Mouse (Mus musculus): ENCODE data around the gene Eif4enif1. TPM values are rescaled to one million over a fixed set of nuclear protein-coding genes. Genes with fewer than 3 reads are reported as not detected.
A peak's percentile ranks its signal among the peaks of the same experiment; 100 is the strongest.
"Not testable (repeated sequence)": the region's sequence is repeated elsewhere in the genome, so short reads cannot be mapped to it uniquely, and the experiment has no call there.

The Eif4enif1 gene
- polyA plus RNA-seq (2014; fragmentation: Nextera tagmentation; extraction: Ambion mirVana), result 43.2 and 44.9 TPM in 2 replicates

DNA sequence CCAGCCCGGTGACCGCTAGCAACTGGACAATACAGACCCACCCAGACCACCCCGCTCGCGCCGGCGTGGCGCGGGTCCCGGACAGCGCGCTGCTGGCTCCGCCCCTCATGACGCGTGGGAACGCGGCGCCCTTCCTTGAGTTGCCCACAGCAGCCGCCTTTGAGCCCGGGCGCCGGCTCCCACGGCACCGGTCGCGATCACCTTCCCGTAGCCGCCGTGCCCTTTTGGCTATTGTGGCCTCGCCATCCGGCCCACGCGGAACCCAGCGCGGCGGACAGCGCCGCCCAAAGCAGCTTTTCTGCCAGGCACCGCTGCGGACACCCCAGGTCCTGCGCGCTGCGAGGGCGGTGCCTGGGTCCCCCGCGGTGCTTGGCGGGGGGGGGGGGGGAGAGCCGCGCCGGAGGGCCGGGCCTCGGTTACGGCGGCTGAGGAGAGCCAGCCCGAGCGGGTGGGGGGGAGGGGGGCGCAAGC is at the start of gene Eif4enif1:
Gene Eif4enif1 (plus strand): TSS at position 162 of the 471 bp plus-strand sequence.
- H3K4me1 ChIP-seq (ENCODE audit: control insufficient read depth, insufficient read depth, low read length), result no peaks in the 10 kb centered on the region
- H3K36me3 ChIP-seq (ENCODE audit: control insufficient read depth, insufficient read depth, low read length), result peaks cover 8% of the 10 kb centered on the region
- peak within 1 kb of the TSS; percentile 44 for H3K4me3 ChIP-seq (ENCODE audit: low read depth, low read length)
- peak within 1 kb of the TSS; percentile 44 for H3K4me2 ChIP-seq
- WGBS (ENCODE audit: insufficient replicate concordance), result under 1% methylated on average over 45 of the region's 57 CpGs
- ATAC-seq (replicated peaks; ENCODE audit: insufficient number of reproducible peaks, low FRiP score, low TSS enrichment), result peak; percentile 60
- H3K9me3 ChIP-seq (replicated peaks; ENCODE audit: control insufficient read depth, low read length), result no peaks in the 10 kb centered on the region
- H3K27me3 ChIP-seq (ENCODE audit: control insufficient read depth, insufficient read depth, low read length), result no peaks in the 10 kb centered on the region
- peak within 1 kb of the TSS; percentile 16 for H3K27ac ChIP-seq (ENCODE audit: low read depth, low read length)
- peak within 1 kb of the TSS; percentile 47 for H3K9ac ChIP-seq (ENCODE audit: low read depth, low read length)

- not testable (repeated sequence) for H3K4me2 ChIP-seq; H3K4me1 ChIP-seq (ENCODE audit: control insufficient read depth, insufficient read depth, low read length); H3K4me3 ChIP-seq (ENCODE audit: low read depth, low read length); H3K36me3 ChIP-seq (ENCODE audit: control insufficient read depth, insufficient read depth, low read length); H3K27me3 ChIP-seq (ENCODE audit: control insufficient read depth, insufficient read depth, low read length); H3K27ac ChIP-seq (ENCODE audit: low read depth, low read length); H3K9ac ChIP-seq (ENCODE audit: low read depth, low read length); H3K9me3 ChIP-seq (replicated peaks; ENCODE audit: control insufficient read depth, low read length)
- WGBS (ENCODE audit: insufficient replicate concordance), result 78% methylated on average over 1 of the region's 1 CpGs
- ATAC-seq (replicated peaks; ENCODE audit: insufficient number of reproducible peaks, low FRiP score, low TSS enrichment), result peak; percentile 34
These were observed 48.4 kb upstream of the Eif4enif1 start for GRCm38 (mm10) chr11:3153666-3154397.

GRCm38 (mm10) chr11:3156991-3157390 is 45.2 kb upstream of the Eif4enif1 start:
- 69% methylated on average over 2 of the region's 3 CpGs for WGBS (ENCODE audit: insufficient replicate concordance)
- not testable (repeated sequence) for ATAC-seq (replicated peaks; ENCODE audit: insufficient number of reproducible peaks, low FRiP score, low TSS enrichment)

DNA sequence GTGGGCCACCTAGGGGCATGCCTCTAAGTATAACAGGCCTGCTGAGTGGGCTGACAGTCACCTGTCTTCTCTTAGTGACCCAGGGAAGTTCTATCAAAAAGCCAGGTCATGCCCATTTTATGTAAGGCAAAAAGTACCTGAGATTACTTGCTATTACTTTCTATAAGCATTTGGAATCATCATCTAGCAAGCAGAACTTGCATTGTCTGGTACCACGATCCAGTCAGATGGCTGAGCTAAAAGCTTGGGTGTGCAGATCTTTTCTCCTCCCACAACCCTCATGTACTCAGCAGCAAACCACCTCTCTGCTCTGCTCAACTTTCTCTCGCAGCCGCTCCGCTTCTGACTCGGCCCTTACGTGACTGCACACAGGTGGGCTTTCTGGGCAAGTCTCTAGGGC is 44.2 kb upstream of the Eif4enif1 start:
- H3K4me3 ChIP-seq (ENCODE audit: low read depth, low read length); H3K27me3 ChIP-seq (ENCODE audit: control insufficient read depth, insufficient read depth, low read length); H3K27ac ChIP-seq (ENCODE audit: low read depth, low read length); H3K9me3 ChIP-seq (replicated peaks; ENCODE audit: control insufficient read depth, low read length); H3K4me2 ChIP-seq; H3K9ac ChIP-seq (ENCODE audit: low read depth, low read length); ATAC-seq (replicated peaks; ENCODE audit: insufficient number of reproducible peaks, low FRiP score, low TSS enrichment); H3K36me3 ChIP-seq (ENCODE audit: control insufficient read depth, insufficient read depth, low read length); H3K4me1 ChIP-seq (ENCODE audit: control insufficient read depth, insufficient read depth, low read length): not testable (repeated sequence)
- 89% methylated on average over 6 of the region's 6 CpGs for WGBS (ENCODE audit: insufficient replicate concordance)

More at GRCm38 (mm10) chr11:3156991-3157390, 45.2 kb upstream of the Eif4enif1 start:
- H3K27ac ChIP-seq (ENCODE audit: low read depth, low read length); H3K27me3 ChIP-seq (ENCODE audit: control insufficient read depth, insufficient read depth, low read length); H3K9ac ChIP-seq (ENCODE audit: low read depth, low read length); H3K4me3 ChIP-seq (ENCODE audit: low read depth, low read length); H3K4me2 ChIP-seq; H3K4me1 ChIP-seq (ENCODE audit: control insufficient read depth, insufficient read depth, low read length); H3K9me3 ChIP-seq (replicated peaks; ENCODE audit: control insufficient read depth, low read length); H3K36me3 ChIP-seq (ENCODE audit: control insufficient read depth, insufficient read depth, low read length): not testable (repeated sequence)

DNA sequence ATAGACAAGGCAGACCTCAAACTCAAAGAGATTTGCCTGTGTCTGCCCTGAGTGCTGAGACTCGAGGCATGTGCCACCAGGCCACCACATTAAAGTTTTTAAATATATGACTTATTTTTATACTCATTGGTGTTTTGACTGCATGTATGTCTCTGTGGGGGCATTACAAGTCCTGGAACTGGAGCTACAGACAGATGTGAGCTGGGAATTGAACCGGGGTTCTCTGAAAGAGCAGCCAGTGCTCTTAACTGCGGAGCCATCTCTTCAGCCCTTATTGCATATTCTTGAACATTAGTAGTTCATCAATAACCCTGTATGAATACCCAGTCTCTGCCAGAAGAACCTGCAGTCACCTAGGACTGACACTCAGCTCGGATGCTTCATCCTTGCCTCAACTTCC is 43.4 kb upstream of the Eif4enif1 start:
- ATAC-seq (replicated peaks; ENCODE audit: insufficient number of reproducible peaks, low FRiP score, low TSS enrichment); H3K27ac ChIP-seq (ENCODE audit: low read depth, low read length); H3K36me3 ChIP-seq (ENCODE audit: control insufficient read depth, insufficient read depth, low read length); H3K9ac ChIP-seq (ENCODE audit: low read depth, low read length); H3K27me3 ChIP-seq (ENCODE audit: control insufficient read depth, insufficient read depth, low read length); H3K4me3 ChIP-seq (ENCODE audit: low read depth, low read length); H3K4me1 ChIP-seq (ENCODE audit: control insufficient read depth, insufficient read depth, low read length); H3K4me2 ChIP-seq; H3K9me3 ChIP-seq (replicated peaks; ENCODE audit: control insufficient read depth, low read length): not testable (repeated sequence)
- WGBS (ENCODE audit: insufficient replicate concordance), result 75% methylated on average over 4 of the region's 4 CpGs

DNA sequence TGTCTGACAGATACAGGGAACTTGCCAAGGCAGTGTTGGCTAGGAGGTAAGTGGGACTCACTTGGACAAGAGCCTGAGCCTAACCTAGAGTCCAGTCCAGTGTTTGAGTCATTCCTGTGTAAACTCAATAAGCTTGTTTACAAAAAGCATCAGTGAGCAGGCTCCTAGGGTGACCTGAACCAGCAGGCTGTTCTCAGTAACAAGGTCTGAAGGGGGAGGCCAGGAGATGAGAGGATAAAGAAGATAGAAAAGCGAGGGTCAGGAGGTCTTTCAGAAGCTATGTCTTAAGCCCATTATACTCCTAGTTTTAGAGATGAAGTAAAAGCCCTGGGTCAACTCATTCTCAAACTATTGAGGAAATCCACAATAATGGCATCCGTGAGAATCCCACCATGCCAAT is 40.8 kb upstream of the Eif4enif1 start:
- H3K9ac ChIP-seq (ENCODE audit: low read depth, low read length); H3K4me3 ChIP-seq (ENCODE audit: low read depth, low read length); H3K27me3 ChIP-seq (ENCODE audit: control insufficient read depth, insufficient read depth, low read length); H3K4me1 ChIP-seq (ENCODE audit: control insufficient read depth, insufficient read depth, low read length); H3K4me2 ChIP-seq; H3K9me3 ChIP-seq (replicated peaks; ENCODE audit: control insufficient read depth, low read length); H3K36me3 ChIP-seq (ENCODE audit: control insufficient read depth, insufficient read depth, low read length); H3K27ac ChIP-seq (ENCODE audit: low read depth, low read length); ATAC-seq (replicated peaks; ENCODE audit: insufficient number of reproducible peaks, low FRiP score, low TSS enrichment): not testable (repeated sequence)
- 51% methylated on average over 1 of the region's 2 CpGs for WGBS (ENCODE audit: insufficient replicate concordance)

DNA sequence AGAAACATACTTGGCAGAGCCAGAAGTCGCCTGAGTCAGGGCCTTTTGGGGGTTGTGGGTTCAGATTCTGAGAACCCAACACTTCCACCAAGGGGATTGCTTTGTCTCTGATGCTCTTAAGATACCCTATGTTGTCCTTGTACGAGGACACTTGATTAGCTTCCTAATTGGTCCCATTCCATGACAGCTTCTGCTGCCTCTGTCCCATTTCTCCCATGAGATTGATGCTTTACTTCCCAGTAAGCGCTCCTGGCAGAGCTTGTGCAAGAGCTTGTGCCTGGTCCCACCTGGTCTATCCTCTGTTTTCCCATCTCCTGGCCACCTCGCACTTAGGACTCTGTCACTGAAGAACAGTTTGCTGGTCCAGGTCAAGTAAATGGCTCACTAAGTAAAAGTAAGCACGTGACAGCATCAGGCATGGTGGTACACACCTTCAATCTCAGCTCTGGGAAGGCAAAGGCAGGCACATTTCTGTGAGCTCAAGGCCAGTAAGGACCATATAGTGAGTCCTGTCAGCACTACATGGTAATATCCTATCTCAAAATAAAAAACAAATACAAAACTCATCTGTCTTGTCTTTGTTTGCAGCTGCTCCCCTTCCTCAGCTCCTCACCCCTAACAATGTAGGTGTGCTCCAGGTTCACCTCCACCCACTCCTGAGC is 39.8 kb upstream of the Eif4enif1 start:
- not testable (repeated sequence) for H3K4me3 ChIP-seq (ENCODE audit: low read depth, low read length); H3K4me2 ChIP-seq; H3K27ac ChIP-seq (ENCODE audit: low read depth, low read length); H3K27me3 ChIP-seq (ENCODE audit: control insufficient read depth, insufficient read depth, low read length); H3K4me1 ChIP-seq (ENCODE audit: control insufficient read depth, insufficient read depth, low read length); H3K9me3 ChIP-seq (replicated peaks; ENCODE audit: control insufficient read depth, low read length); H3K9ac ChIP-seq (ENCODE audit: low read depth, low read length); H3K36me3 ChIP-seq (ENCODE audit: control insufficient read depth, insufficient read depth, low read length)
- 53% methylated on average over 5 of the region's 5 CpGs for WGBS (ENCODE audit: insufficient replicate concordance)
- peak; percentile 41 for ATAC-seq (replicated peaks; ENCODE audit: insufficient number of reproducible peaks, low FRiP score, low TSS enrichment)

GRCm38 (mm10) chr11:3163122-3163521 is 39.1 kb upstream of the Eif4enif1 start:
- H3K27me3 ChIP-seq (ENCODE audit: control insufficient read depth, insufficient read depth, low read length); H3K36me3 ChIP-seq (ENCODE audit: control insufficient read depth, insufficient read depth, low read length); H3K4me1 ChIP-seq (ENCODE audit: control insufficient read depth, insufficient read depth, low read length); H3K27ac ChIP-seq (ENCODE audit: low read depth, low read length); ATAC-seq (replicated peaks; ENCODE audit: insufficient number of reproducible peaks, low FRiP score, low TSS enrichment); H3K4me2 ChIP-seq; H3K4me3 ChIP-seq (ENCODE audit: low read depth, low read length); H3K9me3 ChIP-seq (replicated peaks; ENCODE audit: control insufficient read depth, low read length); H3K9ac ChIP-seq (ENCODE audit: low read depth, low read length): not testable (repeated sequence)
- WGBS (ENCODE audit: insufficient replicate concordance), result 80% methylated on average over 2 of the region's 2 CpGs
